Comparison of ENCODE assay signal across 8 mouse cellular contexts in genomic region chr10:81014393-81015384, GRCm38 (mm10). TPM values are rescaled to one million over a fixed set of nuclear protein-coding genes. Genes with fewer than 3 reads are reported as not detected.
DNase-seq lines count a peak whose midpoint lies in the region; ATAC-seq and TF ChIP-seq lines count a peak whose summit lies in the region.

Gng7 (minus strand) TSS chr10:81014945.

- H3K4me3 ChIP-seq in MEL (ENCODE audit: control insufficient read depth in 1 of 2, insufficient read depth in 1 of 2, low read depth in 2 of 2, low read length in 2 of 2): peak within 1 kb of the TSS; percentile 54 to 83
- H3K4me3 ChIP-seq in cerebellum, adult 2 months (replicated peaks; ENCODE audit: insufficient read depth, low read depth, low read length): peak within 1 kb of the TSS; percentile 52
- H3K4me3 ChIP-seq in forebrain, postnatal 0 days (ENCODE audit: low read depth, low read length): peak within 1 kb of the TSS; percentile 49
- peak within 1 kb of the TSS; percentile 46 for H3K4me3 ChIP-seq in lung, embryonic 15.5 days

- peak; percentile 58 to 80 for TF ChIP-seq POLR2A in MEL (IDR thresholded peaks at IDR 0.05; ENCODE audit: control insufficient read depth in 1 of 2, insufficient read depth in 1 of 2, low read depth in 1 of 2, low read length in 2 of 2, poor library complexity in 1 of 2)
- peak; percentile 83 for TF ChIP-seq POLR2A in cerebellum, adult 2 months (IDR thresholded peaks at IDR 0.05; ENCODE audit: borderline replicate concordance, insufficient read depth, low read length)

- WGBS in cerebellum, adult 2 months: 8% methylated on average over 31 of the region's 31 CpGs
- 8% methylated on average over 31 of the region's 31 CpGs for WGBS in forebrain, postnatal 0 days
- WGBS in lung, embryonic 15.5 days: 9% methylated on average over 31 of the region's 31 CpGs

- ATAC-seq in forebrain, postnatal 0 days: peak; percentile 98
- ATAC-seq in lung, embryonic 15.5 days (ENCODE audit: borderline replicate concordance, extremely low read depth, low FRiP score, low TSS enrichment): peak; percentile 96

- H3K79me2 ChIP-seq in MEL (ENCODE audit: control insufficient read depth, insufficient read depth, low read length, poor library complexity): no peaks in the 10 kb centered on the region

- TF ChIP-seq EP300 in MEL (IDR thresholded peaks at IDR 0.05; ENCODE audit: low read depth in 1 of 2, low read length in 2 of 2): no peak

- TF ChIP-seq CTCF in MEL (IDR thresholded peaks at IDR 0.05 in 2 of 3, conservative IDR thresholded peaks at IDR 0.05 in 1 of 3; ENCODE audit: control insufficient read depth in 1 of 3, insufficient read depth in 1 of 3, low read depth in 2 of 3, low read length in 3 of 3, poor library complexity in 1 of 3, severe bottlenecking in 1 of 3): no peak
- TF ChIP-seq CTCF in cerebellum, adult 2 months (IDR thresholded peaks at IDR 0.05; ENCODE audit: borderline replicate concordance, insufficient read depth, low read depth, low read length): no peak
- TF ChIP-seq CTCF in forebrain, postnatal 0 days (IDR thresholded peaks at IDR 0.05; ENCODE audit: low read depth): no peak

- peaks cover 2 to 19% of the 10 kb centered on the region in 2 experiments; a peak in 3 of 4 replicates for H3K4me1 ChIP-seq in MEL (ENCODE audit: control insufficient read depth in 1 of 2, insufficient read depth in 2 of 2, low read length in 2 of 2)
- peaks cover 4% of the 10 kb centered on the region; the same call in 1 of the 2 replicates for H3K4me1 ChIP-seq in cerebellum, adult 2 months (ENCODE audit: control insufficient read depth, insufficient read depth, low read length)
- no peaks in the 10 kb centered on the region; the same call in 1 of the 2 replicates for H3K4me1 ChIP-seq in forebrain, postnatal 0 days (ENCODE audit: insufficient read depth)
- H3K4me1 ChIP-seq in lung, embryonic 15.5 days: 0 out of 2 replicates have a peak, but pooled peaks cover 4% of the 10 kb centered on the region

- TF ChIP-seq RAD21 in MEL (IDR thresholded peaks at IDR 0.05; ENCODE audit: low read depth, low read length): no peak

- peak within 1 kb of the TSS; percentile 63 for H3K4me2 ChIP-seq in forebrain, postnatal 0 days (ENCODE audit: low read depth)
- H3K4me2 ChIP-seq in lung, embryonic 15.5 days: peak within 1 kb of the TSS; percentile 71

- DNase-seq in MEL (ENCODE audit: low read depth, low spot score): peak; percentile 97
- peak; percentile 98 for DNase-seq in cerebellum, adult 2 months
- DNase-seq in forebrain, postnatal 0 days: peak; percentile 99
- DNase-seq in heart, postnatal 4 days: peak; percentile 89
- DNase-seq in layer of hippocampus, adult 8-10 months (ENCODE audit: low spot score in 2 of 2): peak; percentile 98 to 99
- DNase-seq in ovary, adult 18-20 months (ENCODE audit: low spot score): peak; percentile 95
- DNase-seq in thymus, postnatal 0 days (ENCODE audit: low spot score): peak; percentile 95

- H3K9me3 ChIP-seq in MEL (replicated peaks; ENCODE audit: insufficient read depth, low read length): no peaks in the 10 kb centered on the region
- H3K9me3 ChIP-seq in forebrain, postnatal 0 days (ENCODE audit: low read length): no peaks in the 10 kb centered on the region
- no peaks in the 10 kb centered on the region for H3K9me3 ChIP-seq in lung, embryonic 15.5 days

- H3K9ac ChIP-seq in MEL (ENCODE audit: control insufficient read depth, low read depth, low read length, poor library complexity, severe bottlenecking): peak within 1 kb of the TSS; percentile 53
- peak within 1 kb of the TSS; percentile 56 for H3K9ac ChIP-seq in forebrain, postnatal 0 days
- peak within 1 kb of the TSS; percentile 20; the same call in 1 of the 2 replicates for H3K9ac ChIP-seq in lung, embryonic 15.5 days

- no peaks in the 10 kb centered on the region for H3K27me3 ChIP-seq in MEL (ENCODE audit: control insufficient read depth in 1 of 2, insufficient read depth in 2 of 2, low read length in 2 of 2)
- no peaks in the 10 kb centered on the region for H3K27me3 ChIP-seq in cerebellum, adult 2 months (ENCODE audit: control insufficient read depth, insufficient read depth, low read length)
- no peaks in the 10 kb centered on the region for H3K27me3 ChIP-seq in forebrain, postnatal 0 days (ENCODE audit: insufficient read depth, low read length)
- H3K27me3 ChIP-seq in lung, embryonic 15.5 days: no peaks in the 10 kb centered on the region

- peaks cover 0 to 4% of the 10 kb centered on the region in 2 experiments; a peak in 2 of 4 replicates for H3K36me3 ChIP-seq in MEL (ENCODE audit: control insufficient read depth in 1 of 2, insufficient read depth in 2 of 2, low read length in 2 of 2)
- no peaks in the 10 kb centered on the region for H3K36me3 ChIP-seq in forebrain, postnatal 0 days (ENCODE audit: insufficient read depth)
- no peaks in the 10 kb centered on the region for H3K36me3 ChIP-seq in lung, embryonic 15.5 days

- no peak within 1 kb of the TSS for H3K27ac ChIP-seq in MEL (ENCODE audit: control insufficient read depth, low read depth, low read length)
- H3K27ac ChIP-seq in cerebellum, adult 2 months (ENCODE audit: insufficient read depth, low read length): 0 out of 2 replicates have a peak within 1 kb of the TSS, but pooled peaks have one; percentile 1
- 0 out of 2 replicates have a peak within 1 kb of the TSS, but pooled peaks have one; percentile 29 for H3K27ac ChIP-seq in forebrain, postnatal 0 days (ENCODE audit: low read depth, low read length)
- H3K27ac ChIP-seq in lung, embryonic 15.5 days: no peak within 1 kb of the TSS

TF ChIP-seq in MEL, 35 proteins besides CTCF, POLR2A, EP300 and RAD21 (continues in another document):
- no peak for TF ChIP-seq JUND (IDR thresholded peaks at IDR 0.05; ENCODE audit: low read depth, low read length)
- no peak for TF ChIP-seq USF2 (IDR thresholded peaks at IDR 0.05; ENCODE audit: borderline replicate concordance in 1 of 2, insufficient read depth in 1 of 2, low read depth in 1 of 2, low read length in 2 of 2)
- peak; percentile 59; the same call in 1 of the 2 replicates for TF ChIP-seq CHD2 (IDR thresholded peaks at IDR 0.05; ENCODE audit: low read length)
- TF ChIP-seq ZNF384 (IDR thresholded peaks at IDR 0.05; ENCODE audit: low read depth, low read length): no peak
- TF ChIP-seq GATA1 (IDR thresholded peaks at IDR 0.05; ENCODE audit: low read depth, low read length): peak; percentile 41
- TF ChIP-seq MYB (IDR thresholded peaks at IDR 0.05; ENCODE audit: low read depth, low read length): no peak
- TF ChIP-seq TCF12 (IDR thresholded peaks at IDR 0.05; ENCODE audit: low read depth, low read length): peak; percentile 55
- no peak for TF ChIP-seq ETS1 (IDR thresholded peaks at IDR 0.05; ENCODE audit: low read depth, low read length)
- TF ChIP-seq KAT2A (conservative IDR thresholded peaks at IDR 0.05; ENCODE audit: low read depth, low read length): no peak; the same call in 1 of the 2 replicates
- no peak for TF ChIP-seq ZKSCAN1 (IDR thresholded peaks at IDR 0.05; ENCODE audit: low read depth, low read length)
- TF ChIP-seq RCOR1 (IDR thresholded peaks at IDR 0.05; ENCODE audit: low read depth, low read length): no peak; the same call in 1 of the 2 replicates
- no peak for TF ChIP-seq USF1 (IDR thresholded peaks at IDR 0.05; ENCODE audit: low read depth, low read length)
- TF ChIP-seq MAFK (IDR thresholded peaks at IDR 0.05; ENCODE audit: borderline replicate concordance, low read depth, low read length): no peak
- peak; percentile 72; the same call in 1 of the 2 replicates for TF ChIP-seq POLR2AphosphoS2 (IDR thresholded peaks at IDR 0.05; ENCODE audit: low read length)
- TF ChIP-seq SMC3 (IDR thresholded peaks at IDR 0.05; ENCODE audit: low read depth, low read length): no peak
- no peak for TF ChIP-seq UBTF (IDR thresholded peaks at IDR 0.05; ENCODE audit: borderline replicate concordance, insufficient read depth, low read depth, low read length)
- peak; percentile 55; the same call in 1 of the 2 replicates for TF ChIP-seq HCFC1 (IDR thresholded peaks at IDR 0.05; ENCODE audit: low read depth, low read length)
- TF ChIP-seq ZC3H11A (IDR thresholded peaks at IDR 0.05; ENCODE audit: low read depth, low read length): no peak
- TF ChIP-seq MXI1 (IDR thresholded peaks at IDR 0.05; ENCODE audit: low read depth, low read length): peak; percentile 55
- no peak for TF ChIP-seq MEF2A (IDR thresholded peaks at IDR 0.05; ENCODE audit: extremely low read depth, insufficient replicate concordance, low read depth, low read length, poor library complexity, severe bottlenecking)
- 0 out of 2 replicates have a peak, but pooled peaks have one; percentile 38 for TF ChIP-seq TBP (IDR thresholded peaks at IDR 0.05; ENCODE audit: low read depth, low read length)
- no peak for TF ChIP-seq GABPA (IDR thresholded peaks at IDR 0.05; ENCODE audit: low read depth, low read length)
- TF ChIP-seq SIN3A (IDR thresholded peaks at IDR 0.05; ENCODE audit: low read length): peak; percentile 73
- TF ChIP-seq NELFE (IDR thresholded peaks at IDR 0.05; ENCODE audit: low read depth, low read length): peak; percentile 82
- peak; percentile 43; the same call in 1 of the 2 replicates for TF ChIP-seq MAX (IDR thresholded peaks at IDR 0.05; ENCODE audit: low read length)
- TF ChIP-seq E2F4 (IDR thresholded peaks at IDR 0.05; ENCODE audit: borderline replicate concordance, low read depth, low read length): no peak
- TF ChIP-seq ZMIZ1 (IDR thresholded peaks at IDR 0.05; ENCODE audit: low read depth, low read length): peak; percentile 78
- TF ChIP-seq MYC (IDR thresholded peaks at IDR 0.05; ENCODE audit: low read depth, low read length): no peak
- peak; percentile 60; the same call in 1 of the 2 replicates for TF ChIP-seq MAZ (IDR thresholded peaks at IDR 0.05; ENCODE audit: low read depth, low read length)
- TF ChIP-seq NRF1 (IDR thresholded peaks at IDR 0.05; ENCODE audit: insufficient read depth, low read depth, low read length, poor library complexity, severe bottlenecking): 0 out of 2 replicates have a peak, but pooled peaks have one; percentile 24

RNA-seq across cellular contexts. Expression of gene Gng7, which starts in this region (rescaled TPM):
- total RNA-seq in MEL (2012; rRNA removed): 0.92 and 1.3 TPM in 2 replicates
- polyA plus RNA-seq in MEL (2012; ENCODE audit: insufficient read depth in 1 of 2, insufficient read length in 2 of 2, low read depth in 1 of 2, low replicate concordance in 2 of 2, missing spikeins in 1 of 2): 1 to 10 TPM in 1 of 2 experiments, not detected in 1; 6.2 TPM
- polyA plus RNA-seq in cerebellum, adult 2 months (2012; rRNA removed): 21.0 and 23.0 TPM in 2 replicates
- total RNA-seq in forebrain, postnatal 0 days (2014; rRNA removed): 64.5 and 91.4 TPM in 2 replicates
- 76.2 and 85.7 TPM in 2 replicates for polyA plus RNA-seq in forebrain, postnatal 0 days (2015; fragmentation: Nextera tagmentation; extraction: Ambion mirVana)
- under 1 TPM; 0.38 to 0.47 TPM for total RNA-seq in heart, postnatal 4 days (2021)
- 100 to 1,000 TPM; 130 to 139 (median 135) TPM for total RNA-seq in layer of hippocampus, adult 8-10 months (2022)
- 5.3 and 6.6 TPM in 2 replicates for polyA plus RNA-seq in lung, embryonic 15.5 days (2015; fragmentation: Nextera tagmentation; extraction: Ambion mirVana)
- polyA plus RNA-seq in thymus, postnatal 0 days (2015; fragmentation: Nextera tagmentation; extraction: Ambion mirVana): 1.5 and 1.8 TPM in 2 replicates

Comparison
In these comparisons a context has a peak if more than half of its experiments do, and no peak if none do; other contexts are left out.
1. RNA of gene Gng7 (total RNA-seq): 130 to 139 TPM in layer of hippocampus, adult 8-10 months and 64.5 to 91.4 TPM in forebrain, postnatal 0 days; 0.92 to 1.3 TPM in MEL and 0.38 to 0.47 TPM in heart, postnatal 4 days; every median in the first group is over 10 times any median in the second.
2. Peak in DNase-seq in heart, postnatal 4 days; RNA of the gene not detected or under 1 TPM.
3. H3K27ac ChIP-seq: peak in cerebellum, adult 2 months (single experiment) and forebrain, postnatal 0 days (single experiment); none in MEL (single experiment) and lung, embryonic 15.5 days (single experiment).
4. Peak in every context shown above with its lines, with median percentiles within 50 percentile points of each other: DNase-seq, H3K4me3 ChIP-seq and H3K9ac ChIP-seq.